Mouse (Mus musculus): ENCODE data around the gene Plekho2.

DNA sequence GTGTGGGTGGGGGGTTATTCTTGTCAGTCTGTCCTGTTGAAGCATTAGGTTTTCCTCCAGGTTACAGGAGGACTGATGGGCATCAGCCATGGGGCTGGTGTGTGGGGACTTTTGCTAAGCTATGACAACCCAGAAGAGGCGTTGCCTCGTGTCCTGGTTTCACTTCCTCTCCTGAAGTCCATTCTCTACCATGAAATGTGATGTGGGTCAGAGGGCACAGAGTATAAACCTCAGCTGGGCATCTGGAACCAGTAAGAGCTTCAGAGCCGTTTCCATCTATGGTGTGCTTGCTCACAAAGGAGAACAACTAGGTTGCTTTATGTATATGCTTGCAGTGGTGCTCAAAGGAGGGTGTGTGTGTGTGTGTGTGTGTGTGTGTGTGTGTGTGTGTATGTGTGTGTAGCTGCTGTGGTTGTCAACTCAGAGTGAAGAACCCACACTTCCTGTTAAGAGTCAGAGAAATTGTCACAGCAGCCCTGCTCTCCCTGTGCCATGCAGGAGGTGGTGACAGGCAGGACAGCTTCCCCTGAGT lies 44.6 kb downstream of the Plekho2 start:
- no peak for TF ChIP-seq CTCF (IDR thresholded peaks at IDR 0.05; ENCODE audit: borderline replicate concordance, insufficient read depth, low read depth, low read length)
- TF ChIP-seq POLR2A (IDR thresholded peaks at IDR 0.05; ENCODE audit: borderline replicate concordance, insufficient read depth, low read length) = no peak
